Mouse (Mus musculus): ENCODE data around the gene Gckr. TPM values are rescaled to one million over a fixed set of nuclear protein-coding genes. Genes with fewer than 3 reads are reported as not detected.
"Not testable (repeated sequence)": the region's sequence is repeated elsewhere in the genome, so short reads cannot be mapped to it uniquely, and the experiment has no call there.

Gene Gckr
- total RNA-seq, 2 experiments from 2014 or later, result not detected

DNA sequence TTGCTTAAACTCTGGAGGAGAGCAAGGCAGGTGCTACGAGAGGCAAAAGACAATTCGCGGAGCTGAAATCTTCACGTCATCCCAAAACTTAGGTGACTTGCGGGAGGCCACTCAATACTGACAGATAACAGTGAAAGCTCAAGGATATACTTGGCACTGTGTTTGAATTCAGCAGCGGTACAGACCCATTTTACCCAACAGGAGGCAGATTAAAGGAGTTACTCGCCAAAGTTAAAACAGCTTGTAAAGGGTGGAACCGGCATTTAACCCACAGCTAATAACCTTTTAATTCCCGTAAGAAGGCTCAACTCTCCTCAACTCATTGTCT lies 5.9 kb upstream of the Gckr start:
- no peak for ATAC-seq (replicated peaks; ENCODE audit: poor library complexity, severe bottlenecking)

DNA sequence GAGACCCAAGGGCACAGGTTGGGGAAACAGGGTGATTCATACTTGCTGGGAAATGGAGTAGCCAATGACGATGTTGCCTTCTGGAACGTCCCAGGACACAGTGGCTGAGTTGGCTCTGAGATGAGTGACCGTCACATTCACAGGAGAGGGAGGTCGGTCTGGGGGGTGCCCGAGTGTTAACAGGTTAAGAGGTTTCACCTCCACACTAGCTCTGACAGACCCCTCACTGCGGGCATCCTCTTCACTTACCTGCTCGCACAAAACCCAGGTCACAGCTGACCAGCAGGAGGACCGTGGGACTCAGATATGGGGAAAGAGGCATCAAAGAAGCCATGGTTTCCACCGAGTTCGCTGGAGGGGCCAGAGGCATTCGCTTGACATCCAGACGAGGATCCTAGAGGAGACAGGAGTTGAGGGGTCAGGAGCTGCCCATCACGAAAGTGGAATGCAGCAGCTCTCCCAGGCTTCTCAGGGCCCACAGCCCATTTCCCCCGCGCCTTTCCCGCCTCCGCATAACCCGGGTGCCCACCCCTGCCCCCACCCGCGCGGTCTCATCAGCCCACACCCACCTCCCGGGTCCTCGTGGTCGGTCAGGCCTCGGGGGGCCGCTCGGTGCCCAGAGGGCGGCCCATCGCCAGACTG lies 2.2 kb upstream of the Gckr start:
- no peak; the same call in 1 of the 2 replicates for ATAC-seq (replicated peaks; ENCODE audit: poor library complexity, severe bottlenecking)

DNA sequence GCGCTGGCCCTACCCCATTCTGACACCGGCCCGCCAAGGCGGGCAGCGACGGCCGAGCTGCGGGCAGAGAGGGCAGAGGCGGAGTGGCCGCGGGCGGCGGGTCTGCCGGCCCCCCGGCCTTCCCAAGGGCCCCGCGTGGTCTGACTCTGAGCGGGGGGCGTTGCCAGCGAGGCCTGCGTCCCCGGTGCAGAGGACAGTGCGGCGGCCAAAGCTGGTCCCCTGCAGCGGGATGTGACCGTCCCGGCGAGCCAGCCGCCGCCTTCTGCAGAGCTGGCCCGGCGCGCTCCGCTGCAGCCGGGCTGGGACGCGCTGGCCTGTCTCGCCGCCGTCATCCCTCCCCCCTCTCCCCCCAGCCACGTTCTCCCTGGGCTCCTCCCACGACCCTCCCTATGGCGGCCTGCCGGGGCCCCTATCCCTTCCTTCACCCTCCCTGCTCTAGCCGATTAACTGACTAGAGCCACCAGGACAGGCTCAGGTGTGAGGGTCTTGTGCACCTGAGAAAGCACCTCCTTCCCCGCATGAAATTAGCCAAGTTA lies 1.6 kb upstream of the Gckr start, which contains the start of gene Fndc4:
Fndc4 (minus strand) TSS at position 475 of the 536 bp plus-strand sequence.
- no peak; the same call in 1 of the 2 replicates for ATAC-seq (replicated peaks; ENCODE audit: poor library complexity, severe bottlenecking)

DNA sequence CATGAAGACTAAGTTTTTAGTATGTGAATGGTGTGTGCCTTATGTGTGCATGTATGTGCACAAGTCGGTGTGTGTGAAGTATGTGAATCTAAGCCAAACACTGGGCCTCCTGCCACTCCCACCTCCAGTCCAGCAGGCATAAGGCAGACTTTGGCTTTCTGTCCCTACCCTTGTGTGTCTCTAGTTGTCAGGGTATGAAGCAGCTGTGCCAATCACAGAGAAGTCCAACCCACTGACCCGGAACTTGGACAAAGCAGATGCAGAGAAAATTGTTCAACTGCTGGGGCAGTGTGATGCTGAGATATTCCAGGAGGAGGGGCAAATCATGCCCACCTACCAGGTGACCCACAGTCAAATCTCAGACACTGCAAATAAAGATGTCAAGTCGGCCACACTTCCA lies 738 bp downstream of the Gckr start:
- ATAC-seq (replicated peaks; ENCODE audit: poor library complexity, severe bottlenecking), result no peak

DNA sequence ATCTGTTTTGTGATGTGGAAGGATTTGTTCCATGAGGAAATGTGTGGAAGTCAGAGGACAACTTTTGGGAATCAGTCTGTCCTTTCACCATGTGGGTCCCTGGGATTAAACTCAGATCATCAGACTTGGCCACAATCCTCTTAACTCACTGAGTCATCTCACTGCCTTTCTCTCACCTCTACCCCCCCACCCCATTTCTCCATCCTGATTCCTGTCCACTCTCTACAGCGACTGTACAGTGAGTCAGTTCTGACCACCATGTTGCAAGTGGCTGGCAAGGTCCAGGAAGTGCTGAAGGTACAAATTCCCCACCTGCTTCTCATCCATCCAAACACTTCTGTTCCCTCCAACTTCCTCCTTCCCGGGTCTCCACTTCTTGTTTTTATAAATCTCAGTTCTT lies 1.2 kb downstream of the Gckr start:
- peak; percentile 52 for ATAC-seq (replicated peaks; ENCODE audit: poor library complexity, severe bottlenecking)

DNA sequence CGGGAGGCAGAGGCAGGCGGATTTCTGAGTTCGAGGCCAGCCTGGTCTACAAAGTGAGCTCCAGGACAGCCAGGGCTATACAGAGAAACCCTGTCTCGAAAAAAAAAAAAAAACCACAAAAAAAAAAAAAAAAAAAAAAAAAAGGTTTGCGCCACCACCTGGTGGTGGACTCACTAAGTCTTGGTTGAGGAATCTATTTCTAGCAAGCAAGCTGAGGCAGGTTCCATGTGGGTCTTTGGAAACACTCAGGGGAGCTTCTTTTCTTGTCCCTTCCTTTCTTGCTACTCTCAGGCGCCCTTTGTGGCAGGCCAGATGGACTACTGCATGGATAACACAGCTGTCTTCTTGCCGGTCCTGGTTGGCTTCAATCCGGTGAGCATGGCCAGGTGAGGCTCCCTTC lies 4.6 kb downstream of the Gckr start:
- no peak for ATAC-seq (replicated peaks; ENCODE audit: poor library complexity, severe bottlenecking)

DNA sequence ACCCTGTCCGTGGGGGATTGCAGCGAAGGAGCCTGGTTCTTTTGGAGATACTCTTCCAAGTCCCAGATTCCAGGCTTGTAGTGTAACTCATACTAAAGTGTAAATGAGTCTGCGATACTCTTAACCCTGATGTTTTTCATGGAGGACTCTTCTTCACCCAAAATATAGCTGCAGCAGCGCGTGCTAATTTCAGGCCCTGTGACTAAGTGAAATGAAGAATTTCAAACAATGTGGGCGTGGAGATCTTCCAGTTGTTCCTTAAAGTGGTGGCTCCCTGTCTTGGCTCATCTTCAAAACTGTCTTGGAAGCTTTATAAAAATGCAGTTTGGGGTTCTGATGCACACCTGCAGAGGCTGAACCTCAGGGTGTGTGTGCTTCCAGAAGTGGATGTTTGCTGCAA lies 5.8 kb downstream of the Gckr start:
- ATAC-seq (replicated peaks; ENCODE audit: poor library complexity, severe bottlenecking), result no peak

GRCm38 (mm10) chr5:31312806-31313205 lies 15.6 kb downstream of the Gckr start:
- no peak for ATAC-seq (replicated peaks; ENCODE audit: poor library complexity, severe bottlenecking)

- no peak for ATAC-seq (replicated peaks; ENCODE audit: poor library complexity, severe bottlenecking)
These were observed 25.5 kb downstream of the Gckr start for GRCm38 (mm10) chr5:31322776-31323175.

GRCm38 (mm10) chr5:31324085-31324484 lies 26.8 kb downstream of the Gckr start:
- no peak for ATAC-seq (replicated peaks; ENCODE audit: poor library complexity, severe bottlenecking)

DNA sequence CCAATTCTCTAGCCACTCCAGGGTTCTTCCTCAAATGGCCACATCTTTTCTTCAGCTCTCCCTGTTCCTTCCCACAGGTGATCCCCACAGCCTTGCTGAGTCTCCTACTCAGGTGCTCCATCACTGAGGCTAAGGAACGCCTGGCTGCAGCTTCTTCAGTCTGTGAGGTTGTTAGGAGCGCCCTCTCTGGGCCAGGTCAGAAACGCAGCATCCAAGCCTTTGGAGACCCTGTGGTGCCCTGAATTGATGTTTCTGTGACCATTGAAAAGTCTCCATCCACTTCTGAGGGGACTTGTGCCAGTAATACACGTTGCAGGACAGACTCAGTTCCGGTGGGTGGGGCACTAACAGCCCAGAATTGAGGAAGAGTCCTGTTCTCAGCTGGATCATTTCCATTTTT lies 29.6 kb downstream of the Gckr start:
- peak; percentile 33; the same call in 1 of the 2 replicates for ATAC-seq (replicated peaks; ENCODE audit: poor library complexity, severe bottlenecking)

DNA sequence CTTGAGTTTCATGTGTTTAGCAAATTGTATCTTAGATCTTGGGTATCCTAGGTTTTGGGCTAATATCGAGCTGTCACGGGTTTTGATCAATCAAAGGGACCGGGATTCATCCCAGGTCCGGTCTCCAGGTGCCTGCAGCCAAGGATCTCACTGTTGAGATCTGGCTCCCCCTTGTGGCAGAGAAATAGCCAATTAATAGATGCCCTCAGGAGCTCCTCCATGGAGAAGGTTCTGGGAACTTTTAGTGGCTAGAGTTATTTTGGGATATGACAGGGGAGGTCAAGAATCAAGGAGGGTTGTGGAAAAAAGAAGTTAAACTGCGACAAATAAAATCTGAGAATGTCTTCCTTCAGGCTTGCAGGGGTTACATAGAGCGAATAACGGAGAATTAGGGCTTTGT lies 31.0 kb downstream of the Gckr start:
- no peak; the same call in 1 of the 2 replicates for ATAC-seq (replicated peaks; ENCODE audit: poor library complexity, severe bottlenecking)

GRCm38 (mm10) chr5:31357586-31357985 lies 60.3 kb downstream of the Gckr start:
- ATAC-seq (replicated peaks; ENCODE audit: poor library complexity, severe bottlenecking), result not testable (repeated sequence)

GRCm38 (mm10) chr5:31360955-31361354 lies 63.7 kb downstream of the Gckr start:
- ATAC-seq (replicated peaks; ENCODE audit: poor library complexity, severe bottlenecking), result no peak

Other genes starting within 250 kb of the Gckr start
- gene Atraid, start 249.1 kb upstream of the Gckr start, total RNA-seq (2014; fragmentation: Nextera tagmentation), result 42.7 and 79.1 TPM in 2 replicates
- gene Atraid, start 249.1 kb upstream of the Gckr start, total RNA-seq (2017), result 44.7 and 59.4 TPM in 2 replicates
- 7.2 and 7.9 TPM in 2 replicates for gene Slc5a6, start 248.5 kb upstream of the Gckr start, total RNA-seq (2014; fragmentation: Nextera tagmentation)
- 5.8 and 8.8 TPM in 2 replicates for gene Slc5a6, start 248.5 kb upstream of the Gckr start, total RNA-seq (2017)
- 57.4 and 70.3 TPM in 2 replicates for gene Cad, start 242.7 kb upstream of the Gckr start, total RNA-seq (2014; fragmentation: Nextera tagmentation)
- gene Cad, start 242.7 kb upstream of the Gckr start, total RNA-seq (2017), result 23.1 and 39.5 TPM in 2 replicates
- gene Dnajc5g, start 191.2 kb upstream of the Gckr start, total RNA-seq (2014; fragmentation: Nextera tagmentation), result not detected in 2 replicates
- not detected in 2 replicates for gene Dnajc5g, start 191.2 kb upstream of the Gckr start, total RNA-seq (2017)
- gene Slc30a3, start 189.2 kb upstream of the Gckr start, total RNA-seq (2014; fragmentation: Nextera tagmentation), result not detected in 2 replicates
- gene Slc30a3, start 189.2 kb upstream of the Gckr start, total RNA-seq (2017), result not detected in 2 replicates
- gene Trim54, start 180.7 kb upstream of the Gckr start, total RNA-seq (2014; fragmentation: Nextera tagmentation), result not detected in 2 replicates
- not detected in 2 replicates for gene Trim54, start 180.7 kb upstream of the Gckr start, total RNA-seq (2017)
- gene Ucn, start 158.6 kb upstream of the Gckr start, total RNA-seq (2014; fragmentation: Nextera tagmentation), result not detected in 2 replicates
- not detected in 2 replicates for gene Ucn, start 158.6 kb upstream of the Gckr start, total RNA-seq (2017)
- gene Mpv17, start 143.2 kb upstream of the Gckr start, total RNA-seq (2014; fragmentation: Nextera tagmentation), result 19.6 and 42.3 TPM in 2 replicates
- 20.9 and 32.9 TPM in 2 replicates for gene Mpv17, start 143.2 kb upstream of the Gckr start, total RNA-seq (2017)
- gene Gm29609, start 117.5 kb upstream of the Gckr start, total RNA-seq (2014; fragmentation: Nextera tagmentation), result 1.5 and 6.6 TPM in 2 replicates
- gene Gm29609, start 117.5 kb upstream of the Gckr start, total RNA-seq (2017), result 0.36 TPM in 1 of 2 replicates, not detected in the other
- gene Gtf3c2, start 117.3 kb upstream of the Gckr start, total RNA-seq (2014; fragmentation: Nextera tagmentation), result 94.6 and 100 TPM in 2 replicates
- 52.0 and 59.8 TPM in 2 replicates for gene Gtf3c2, start 117.3 kb upstream of the Gckr start, total RNA-seq (2017)
- 53.3 and 65.5 TPM in 2 replicates for gene Snx17, start 104.2 kb upstream of the Gckr start, total RNA-seq (2014; fragmentation: Nextera tagmentation)
- 36.5 and 58.9 TPM in 2 replicates for gene Snx17, start 104.2 kb upstream of the Gckr start, total RNA-seq (2017)
- gene Eif2b4, start 104.0 kb upstream of the Gckr start, total RNA-seq (2014; fragmentation: Nextera tagmentation), result 68.3 and 91.6 TPM in 2 replicates
- 50.0 and 65.6 TPM in 2 replicates for gene Eif2b4, start 104.0 kb upstream of the Gckr start, total RNA-seq (2017)
- 10.6 and 15.4 TPM in 2 replicates for gene Zfp513, start 95.1 kb upstream of the Gckr start, total RNA-seq (2014; fragmentation: Nextera tagmentation)
- gene Zfp513, start 95.1 kb upstream of the Gckr start, total RNA-seq (2017), result 5.9 and 6.9 TPM in 2 replicates
- 155 and 167 TPM in 2 replicates for gene Ppm1g, start 76.8 kb upstream of the Gckr start, total RNA-seq (2014; fragmentation: Nextera tagmentation)
- gene Ppm1g, start 76.8 kb upstream of the Gckr start, total RNA-seq (2017), result 175 and 201 TPM in 2 replicates
- gene Nrbp1, start 56.6 kb upstream of the Gckr start, total RNA-seq (2014; fragmentation: Nextera tagmentation), result 65.6 and 75.4 TPM in 2 replicates
- 79.2 and 99.5 TPM in 2 replicates for gene Nrbp1, start 56.6 kb upstream of the Gckr start, total RNA-seq (2017)
- not detected in 2 replicates for gene Gm9970, start 56.2 kb upstream of the Gckr start, total RNA-seq (2014; fragmentation: Nextera tagmentation)
- not detected in 2 replicates for gene Gm9970, start 56.2 kb upstream of the Gckr start, total RNA-seq (2017)
- gene Krtcap3, start 45.8 kb upstream of the Gckr start, total RNA-seq (2014; fragmentation: Nextera tagmentation), result 1.6 and 19.8 TPM in 2 replicates
- gene Krtcap3, start 45.8 kb upstream of the Gckr start, total RNA-seq (2017), result 1.6 and 4.7 TPM in 2 replicates
- 16.5 and 29.2 TPM in 2 replicates for gene Ift172, start 6.3 kb upstream of the Gckr start, total RNA-seq (2014; fragmentation: Nextera tagmentation)
- gene Ift172, start 6.3 kb upstream of the Gckr start, total RNA-seq (2017), result 12.7 and 44.9 TPM in 2 replicates
- gene Fndc4, start 1.4 kb upstream of the Gckr start, total RNA-seq (2014; fragmentation: Nextera tagmentation), result not detected in 2 replicates
- gene Fndc4, start 1.4 kb upstream of the Gckr start, total RNA-seq (2017), result not detected in 2 replicates
- 17.9 and 18.0 TPM in 2 replicates for gene Zfp512, start 155.0 kb downstream of the Gckr start, total RNA-seq (2014; fragmentation: Nextera tagmentation)
- gene Zfp512, start 155.0 kb downstream of the Gckr start, total RNA-seq (2017), result 21.5 and 29.5 TPM in 2 replicates
- not detected in 2 replicates for gene 4930548H24Rik, start 188.3 kb downstream of the Gckr start, total RNA-seq (2014; fragmentation: Nextera tagmentation)
- gene 4930548H24Rik, start 188.3 kb downstream of the Gckr start, total RNA-seq (2017), result not detected in 2 replicates
- 22.0 and 31.5 TPM in 2 replicates for gene Gpn1, start 197.3 kb downstream of the Gckr start, total RNA-seq (2014; fragmentation: Nextera tagmentation)
- 35.3 and 46.6 TPM in 2 replicates for gene Gpn1, start 197.3 kb downstream of the Gckr start, total RNA-seq (2017)
- 32.1 and 37.3 TPM in 2 replicates for gene Slc4a1ap, start 229.6 kb downstream of the Gckr start, total RNA-seq (2014; fragmentation: Nextera tagmentation)
- gene Slc4a1ap, start 229.6 kb downstream of the Gckr start, total RNA-seq (2017), result 45.1 and 53.4 TPM in 2 replicates
- 13.8 and 19.2 TPM in 2 replicates for gene Supt7l, start 230.4 kb downstream of the Gckr start, total RNA-seq (2014; fragmentation: Nextera tagmentation)
- gene Supt7l, start 230.4 kb downstream of the Gckr start, total RNA-seq (2017), result 18.0 and 20.3 TPM in 2 replicates

Data from granulocyte monocyte progenitor cell, adult 5-6 weeks (primary cell).